Mouse (Mus musculus): Measurements from ENCODE around the gene Mthfd2l. TPM values are rescaled to one million over a fixed set of nuclear protein-coding genes. Genes with fewer than 3 reads are reported as not detected.

The Mthfd2l gene
- total and polyA plus RNA-seq, 2 experiments from 2014 or later = 43.3 to 76.1 TPM

DNA sequence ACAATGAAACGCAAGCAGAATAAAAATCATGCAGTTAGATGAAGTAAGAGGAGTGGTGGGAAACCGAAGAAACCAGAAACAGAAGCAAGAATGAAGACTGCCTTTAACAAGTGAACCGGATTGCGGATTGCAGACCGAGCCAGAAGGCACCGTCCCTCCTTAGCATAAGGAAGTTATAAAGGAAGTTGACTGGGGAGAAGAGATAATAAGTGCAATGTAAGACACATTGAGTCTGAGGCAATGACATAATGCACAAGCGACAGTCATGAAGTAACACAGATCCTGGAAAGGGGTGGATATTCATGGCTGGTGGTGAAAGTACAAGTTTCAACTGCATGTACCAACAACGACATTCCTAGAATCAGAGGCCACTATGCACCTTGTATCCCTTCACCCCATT is 92.2 kb downstream of the Mthfd2l start:
- 93% methylated on average over 8 of the region's 8 CpGs for WGBS
- Histone ChIP-seq H3K4me2 (ENCODE audit: low read depth) (no peak overlapping the region), H3K27me3 (ENCODE audit: insufficient read depth, low read length) (no peaks in the 10 kb centered on the region), H3K9me3 (ENCODE audit: low read length) (no peaks in the 10 kb centered on the region), H3K36me3 (ENCODE audit: insufficient read depth) (no peaks in the 10 kb centered on the region), H3K27ac (ENCODE audit: low read depth, low read length) (no peak overlapping the region), H3K9ac (no peak overlapping the region), H3K4me1 (ENCODE audit: insufficient read depth) (no peaks in the 10 kb centered on the region), H3K4me3 (ENCODE audit: low read depth, low read length) (no peak overlapping the region)
- DNase-seq (no peak), ATAC-seq (no peak)
- TF ChIP-seq CTCF (IDR thresholded peaks at IDR 0.05; ENCODE audit: low read depth) = no peak

DNA sequence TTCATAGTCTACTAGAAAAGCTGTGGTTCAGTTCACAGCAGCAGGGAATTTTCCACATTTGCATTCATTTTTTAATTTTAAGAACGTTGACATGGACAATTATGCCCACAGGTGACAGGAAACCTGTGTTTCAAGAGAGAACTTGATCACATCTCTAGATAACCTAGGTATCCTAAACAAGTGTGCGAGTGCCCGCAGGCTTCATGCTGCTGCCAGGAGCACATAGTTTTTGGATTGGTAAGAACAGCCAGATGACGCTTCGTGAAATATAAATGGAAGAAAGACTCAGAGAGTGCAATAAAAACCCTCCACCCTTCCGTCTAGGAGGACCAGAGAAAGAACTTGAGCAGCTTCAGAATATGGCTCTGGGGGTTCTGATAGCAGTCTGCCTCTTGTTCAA is 96.2 kb downstream of the Mthfd2l start, which contains the start of gene Epgn:
Epgn (plus strand) TSS at position 301 of the 400 bp plus-strand sequence.
- no peak for ATAC-seq
- H3K27me3 ChIP-seq (ENCODE audit: insufficient read depth, low read length) = no peaks in the 10 kb centered on the region
- no peaks in the 10 kb centered on the region for H3K4me1 ChIP-seq (ENCODE audit: insufficient read depth)
- WGBS = 89% methylated on average over 6 of the region's 6 CpGs
- DNase-seq = no peak
- H3K4me3 ChIP-seq (ENCODE audit: low read depth, low read length) = no peak within 1 kb of the TSS
- no peak within 1 kb of the TSS for H3K27ac ChIP-seq (ENCODE audit: low read depth, low read length)
- no peaks in the 10 kb centered on the region for H3K36me3 ChIP-seq (ENCODE audit: insufficient read depth)
- H3K4me2 ChIP-seq (ENCODE audit: low read depth) = no peak within 1 kb of the TSS
- no peaks in the 10 kb centered on the region for H3K9me3 ChIP-seq (ENCODE audit: low read length)
- TF ChIP-seq CTCF (IDR thresholded peaks at IDR 0.05; ENCODE audit: low read depth) = no peak
- H3K9ac ChIP-seq = no peak within 1 kb of the TSS

DNA sequence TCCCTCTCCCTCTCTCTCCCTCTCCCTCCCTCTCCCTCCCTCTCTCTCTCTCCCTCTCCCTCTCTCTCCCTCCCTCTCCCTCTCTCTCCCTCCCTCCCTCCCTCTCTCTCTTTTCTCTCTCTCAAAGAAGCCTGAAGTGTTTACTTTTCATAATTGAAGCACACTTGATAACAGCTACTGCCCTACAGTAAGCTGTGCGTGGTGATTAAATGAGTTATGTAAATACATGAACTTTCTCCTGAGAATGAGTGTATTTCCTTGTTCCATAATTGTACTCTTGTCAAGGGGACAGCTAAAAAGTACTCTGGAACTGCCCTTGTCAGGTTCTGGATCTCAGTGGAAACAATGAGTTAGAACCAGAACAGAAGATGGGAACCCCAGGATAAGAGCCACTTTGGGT is 96.9 kb downstream of the Mthfd2l start:
- no peak overlapping the region for H3K4me2 ChIP-seq (ENCODE audit: low read depth)
- H3K27ac ChIP-seq (ENCODE audit: low read depth, low read length) = no peak overlapping the region
- H3K9me3 ChIP-seq (ENCODE audit: low read length) = no peaks in the 10 kb centered on the region
- DNase-seq (no peak), ATAC-seq (no peak)
- no peak overlapping the region for H3K4me3 ChIP-seq (ENCODE audit: low read depth, low read length)
- WGBS = 62% methylated on average over 1 of the region's 1 CpGs
- no peak for TF ChIP-seq CTCF (IDR thresholded peaks at IDR 0.05; ENCODE audit: low read depth)
- H3K9ac ChIP-seq = no peak overlapping the region
- H3K36me3 ChIP-seq (ENCODE audit: insufficient read depth) = no peaks in the 10 kb centered on the region
- H3K27me3 ChIP-seq (ENCODE audit: insufficient read depth, low read length) = no peaks in the 10 kb centered on the region
- no peaks in the 10 kb centered on the region for H3K4me1 ChIP-seq (ENCODE audit: insufficient read depth)

DNA sequence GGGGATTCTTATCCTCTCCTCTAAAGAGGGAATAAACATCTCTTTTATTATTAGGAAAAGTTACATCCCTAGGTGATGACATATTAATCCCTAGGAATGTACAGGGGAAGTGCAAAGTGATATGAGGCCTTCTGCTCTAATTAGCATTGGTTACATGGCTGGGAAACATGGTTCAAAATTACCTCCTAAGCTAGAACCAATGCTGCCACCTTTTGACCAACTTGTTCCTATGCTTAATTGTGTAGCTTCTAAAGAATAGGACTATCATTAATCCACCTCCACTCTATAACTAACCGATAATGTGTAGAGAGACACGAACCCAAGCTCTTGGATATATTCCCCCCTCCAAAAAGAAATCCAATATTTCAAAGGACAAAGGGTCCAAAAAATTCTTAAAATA is 99.7 kb downstream of the Mthfd2l start:
- no peaks in the 10 kb centered on the region for H3K4me1 ChIP-seq (ENCODE audit: insufficient read depth)
- H3K36me3 ChIP-seq (ENCODE audit: insufficient read depth) = no peaks in the 10 kb centered on the region
- no peaks in the 10 kb centered on the region for H3K27me3 ChIP-seq (ENCODE audit: insufficient read depth, low read length)
- ATAC-seq (no peak), DNase-seq (no peak)
- 91% methylated on average over 2 of the region's 2 CpGs for WGBS
- no peak overlapping the region for H3K4me2 ChIP-seq (ENCODE audit: low read depth)
- no peak overlapping the region for H3K27ac ChIP-seq (ENCODE audit: low read depth, low read length)
- H3K9me3 ChIP-seq (ENCODE audit: low read length) = no peaks in the 10 kb centered on the region
- no peak for TF ChIP-seq CTCF (IDR thresholded peaks at IDR 0.05; ENCODE audit: low read depth)
- no peak overlapping the region for H3K9ac ChIP-seq
- H3K4me3 ChIP-seq (ENCODE audit: low read depth, low read length) = no peak overlapping the region

DNA sequence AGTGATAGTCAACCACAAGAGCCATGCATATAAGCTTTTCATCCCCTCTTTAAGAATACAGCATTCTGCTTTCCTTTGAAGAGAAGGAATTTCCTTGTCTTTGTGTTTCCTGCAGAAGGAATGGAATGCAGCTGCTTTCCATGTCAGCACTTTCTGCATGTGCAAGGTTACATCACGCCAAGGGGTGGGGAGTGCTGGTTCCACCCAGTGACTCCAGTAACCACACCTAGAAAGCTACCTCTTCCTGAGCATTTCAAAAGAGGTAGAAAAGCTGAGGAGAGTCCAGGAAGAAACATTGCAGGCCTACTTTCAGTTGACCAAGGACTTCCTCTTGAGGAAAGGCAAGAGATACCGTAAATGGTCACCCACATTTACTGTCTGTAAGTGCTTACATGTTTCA is 104.4 kb downstream of the Mthfd2l start:
- TF ChIP-seq CTCF (IDR thresholded peaks at IDR 0.05; ENCODE audit: low read depth) = no peak
- no peak overlapping the region for H3K27ac ChIP-seq (ENCODE audit: low read depth, low read length)
- H3K27me3 ChIP-seq (ENCODE audit: insufficient read depth, low read length) = no peaks in the 10 kb centered on the region
- H3K9me3 ChIP-seq (ENCODE audit: low read length) = no peaks in the 10 kb centered on the region
- WGBS = 92% methylated on average over 2 of the region's 2 CpGs
- ATAC-seq = no peak
- DNase-seq = no peak
- H3K4me3 ChIP-seq (ENCODE audit: low read depth, low read length) = no peak overlapping the region
- H3K4me2 ChIP-seq (ENCODE audit: low read depth) = no peak overlapping the region
- H3K36me3 ChIP-seq (ENCODE audit: insufficient read depth) = no peaks in the 10 kb centered on the region
- no peak overlapping the region for H3K9ac ChIP-seq
- no peaks in the 10 kb centered on the region for H3K4me1 ChIP-seq (ENCODE audit: insufficient read depth)

DNA sequence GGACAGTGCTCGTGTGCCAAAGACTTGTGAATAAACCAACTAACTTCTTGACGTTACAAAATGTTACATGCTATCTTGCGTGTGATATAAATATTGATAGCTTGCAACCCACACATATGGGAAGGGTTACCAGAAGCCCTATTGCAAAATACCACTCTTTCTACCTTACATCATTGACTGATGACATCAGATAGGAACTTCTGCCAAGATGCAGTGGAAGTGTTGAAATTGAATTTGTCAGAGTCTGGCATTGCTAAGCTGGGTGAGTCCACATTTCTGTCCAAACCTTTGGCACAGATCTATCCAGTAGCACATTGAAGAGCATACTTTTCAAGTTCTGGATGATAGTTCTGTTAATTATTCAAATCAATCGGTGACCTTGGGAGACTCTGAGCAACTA is 105.7 kb downstream of the Mthfd2l start:
- 82% methylated on average over 4 of the region's 4 CpGs for WGBS
- ATAC-seq = no peak
- Histone ChIP-seq H3K27me3 (ENCODE audit: insufficient read depth, low read length) (no peaks in the 10 kb centered on the region), H3K9ac (no peak overlapping the region), H3K27ac (ENCODE audit: low read depth, low read length) (no peak overlapping the region), H3K9me3 (ENCODE audit: low read length) (no peaks in the 10 kb centered on the region), H3K36me3 (ENCODE audit: insufficient read depth) (no peaks in the 10 kb centered on the region), H3K4me3 (ENCODE audit: low read depth, low read length) (no peak overlapping the region), H3K4me2 (ENCODE audit: low read depth) (no peak overlapping the region), H3K4me1 (ENCODE audit: insufficient read depth) (no peaks in the 10 kb centered on the region)
- DNase-seq = no peak
- TF ChIP-seq CTCF (IDR thresholded peaks at IDR 0.05; ENCODE audit: low read depth) = no peak

DNA sequence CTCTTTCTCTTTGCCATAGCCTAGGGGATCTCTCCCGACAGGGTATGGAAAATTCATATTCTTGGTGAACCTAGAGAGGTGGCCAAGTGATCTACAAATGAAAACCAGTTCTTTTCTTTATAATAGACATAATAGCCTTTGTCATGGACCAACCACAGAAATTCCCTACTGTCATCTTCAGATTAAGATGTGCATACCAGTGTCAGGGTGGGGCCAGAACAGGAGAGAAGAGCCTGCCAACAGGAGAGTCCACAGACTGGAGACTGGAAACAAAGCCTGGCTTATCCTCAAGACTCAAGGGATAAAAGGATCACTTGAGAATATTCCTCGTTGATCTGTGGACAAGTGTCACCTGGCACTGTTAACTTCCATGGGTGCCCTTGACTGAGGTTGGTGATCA is 106.8 kb downstream of the Mthfd2l start:
- Histone ChIP-seq H3K4me3 (ENCODE audit: low read depth, low read length) (no peak overlapping the region), H3K4me2 (ENCODE audit: low read depth) (no peak overlapping the region), H3K9me3 (ENCODE audit: low read length) (no peaks in the 10 kb centered on the region), H3K27ac (ENCODE audit: low read depth, low read length) (no peak overlapping the region), H3K36me3 (ENCODE audit: insufficient read depth) (no peaks in the 10 kb centered on the region), H3K4me1 (ENCODE audit: insufficient read depth) (no peaks in the 10 kb centered on the region), H3K27me3 (ENCODE audit: insufficient read depth, low read length) (no peaks in the 10 kb centered on the region), H3K9ac (no peak overlapping the region)
- no peak for TF ChIP-seq CTCF (IDR thresholded peaks at IDR 0.05; ENCODE audit: low read depth)
- ATAC-seq (no peak), DNase-seq (no peak)
- WGBS = 82% methylated on average over 2 of the region's 2 CpGs

DNA sequence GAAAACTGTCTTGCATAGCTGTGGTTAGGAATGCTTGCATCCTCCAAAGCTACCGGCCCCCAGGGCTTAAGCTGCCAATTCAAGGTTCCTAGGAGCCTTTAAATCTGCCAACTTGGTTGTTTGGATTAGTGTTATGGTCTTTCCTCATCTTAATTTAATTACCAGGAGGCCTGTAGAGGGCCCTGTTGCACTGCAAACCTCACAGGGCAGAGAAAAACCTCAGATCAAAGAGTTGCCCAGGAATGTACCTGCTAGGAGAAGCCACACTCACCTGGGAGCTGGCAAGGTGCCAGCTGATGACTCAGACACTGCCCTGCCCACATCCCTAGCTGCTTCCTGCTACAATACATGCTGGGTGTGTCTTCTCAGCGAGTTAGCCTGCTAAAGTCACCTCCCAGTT is 107.6 kb downstream of the Mthfd2l start:
- 14% methylated on average over 2 of the region's 2 CpGs for WGBS
- no peak for ATAC-seq
- Histone ChIP-seq H3K9me3 (ENCODE audit: low read length) (no peaks in the 10 kb centered on the region), H3K4me3 (ENCODE audit: low read depth, low read length) (no peak overlapping the region), H3K27ac (ENCODE audit: low read depth, low read length) (no peak overlapping the region), H3K9ac (no peak overlapping the region), H3K4me1 (ENCODE audit: insufficient read depth) (no peaks in the 10 kb centered on the region), H3K27me3 (ENCODE audit: insufficient read depth, low read length) (no peaks in the 10 kb centered on the region), H3K36me3 (ENCODE audit: insufficient read depth) (no peaks in the 10 kb centered on the region), H3K4me2 (ENCODE audit: low read depth) (no peak overlapping the region)
- TF ChIP-seq CTCF (IDR thresholded peaks at IDR 0.05; ENCODE audit: low read depth) = no peak
- no peak for DNase-seq
